Mouse (Mus musculus) hindbrain, postnatal 0 days (tissue): ENCODE measurements around the gene Rara. TPM values are rescaled to one million over a fixed set of nuclear protein-coding genes. Genes with fewer than 3 reads are reported as not detected.

ENCODE experiments used
- ATAC-seq: fragments of 200-750 bp; cut with Nextera tagmentation; 2 replicates; pipeline ENCODE4 v1.8.0; 2017; ENCODE audit warnings: mild to moderate bottlenecking, moderate TSS enrichment, moderate library complexity
- DNase-seq: peaks from one replicate; pipeline ENCODE4 v3.0.0-alpha.2; 2015; ENCODE audit warnings: low spot score
- H3K27ac ChIP-seq: fragments of 300-500 bp; sonication (generic); 2 replicates; pipeline ENCODE4 v1.5.1; 2014; ENCODE audit warnings: mild to moderate bottlenecking
- H3K27me3 ChIP-seq: fragments of 300-500 bp; sonication (generic); 2 replicates; pipeline ENCODE4 v1.6.1; 2014; ENCODE audit warnings: low read length, mixed read lengths; ENCODE audit not compliant: insufficient read depth
- H3K36me3 ChIP-seq: fragments of 300-500 bp; sonication (generic); 2 replicates; pipeline ENCODE4 v1.6.1; 2014; ENCODE audit warnings: low read length, mixed read lengths; ENCODE audit not compliant: insufficient read depth
- H3K4me1 ChIP-seq: fragments of 300-500 bp; sonication (generic); 2 replicates; pipeline ENCODE4 v1.6.1; 2014; ENCODE audit warnings: antibody characterized with exemption, low read length, mixed read lengths; ENCODE audit not compliant: insufficient read depth
- H3K4me2 ChIP-seq: fragments of 300-500 bp; sonication (generic); 2 replicates; pipeline ENCODE4 v1.6.1; 2014; ENCODE audit warnings: low read depth, mild to moderate bottlenecking, low read length, moderate library complexity, mixed read lengths
- H3K4me3 ChIP-seq: fragments of 300-500 bp; sonication (generic); 2 replicates; pipeline ENCODE4 v1.5.1; 2014; ENCODE audit warnings: low read length
- H3K9ac ChIP-seq: fragments of 300-500 bp; sonication (generic); replicated peaks from 2 replicates; pipeline ENCODE4 v1.6.1; 2014; ENCODE audit warnings: mild to moderate bottlenecking, low read length, moderate library complexity, mixed read lengths
- H3K9me3 ChIP-seq: fragments of 300-500 bp; sonication (generic); 2 replicates; pipeline ENCODE4 v1.6.1; 2016; ENCODE audit warnings: low read length, mixed read lengths
- CTCF ChIP-seq: IDR thresholded peaks from 2 replicates; pipeline ENCODE4 v1.5.1; 2016; ENCODE audit warnings: antibody characterized with exemption, control low read depth, low read depth
- WGBS: fragments of 180-500 bp; shearing (Covaris S2); extraction: QIAGEN DNeasy Blood & Tissue Kit; methylation state at CpG from one replicate; pipeline ENCODE4 v1.1.7; 2014; 5-methylcytosine and 5-hydroxymethylcytosine counted together
- polyA plus RNA-seq: library from polyadenylated mRNA; unstranded; fragments of >200 nt; fragmentation: Nextera tagmentation; extraction: Ambion mirVana; gene quantifications from 2 replicates; pipeline ENCODE4 v1.2.1, GENCODE M21; 2015
- total RNA-seq: library from RNA; depleted of rRNA; stranded (reverse); fragments of >200 nt; gene quantifications from 2 replicates; pipeline ENCODE4 v1.2.3, GENCODE M21; 2014

Gene Rara
- total and polyA plus RNA-seq, 2 experiments from 2014 or later, result 9.5 to 19.2 TPM

DNA sequence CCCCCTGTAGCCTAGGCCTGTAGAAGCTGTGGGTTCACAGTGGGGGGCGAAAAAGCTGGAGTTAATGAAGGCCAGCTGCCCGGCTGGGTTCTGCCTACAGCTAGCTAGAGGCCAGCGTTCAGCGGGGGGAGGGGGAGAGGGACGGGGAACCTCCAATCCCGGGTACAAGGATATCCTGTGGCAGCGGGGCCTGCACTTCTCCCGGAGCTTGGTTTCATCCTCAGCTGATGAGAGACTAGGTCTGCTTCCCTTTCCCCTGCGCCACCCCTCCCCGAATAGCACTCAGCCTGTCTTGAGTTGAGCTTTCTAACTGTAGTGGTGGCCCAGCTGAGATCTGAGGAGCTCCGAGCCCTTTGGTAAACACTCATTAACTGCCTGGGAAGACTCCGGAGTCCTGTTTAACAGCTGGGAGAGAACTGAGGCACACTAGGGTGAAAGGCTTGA lies 1.7 kb upstream of the Rara start:
- Histone ChIP-seq H3K4me3 (no peak overlapping the region), H3K27me3 (no peaks in the 10 kb centered on the region), H3K9me3 (no peaks in the 10 kb centered on the region), H3K36me3 (no peaks in the 10 kb centered on the region), H3K4me2 (peak overlapping the region; percentile 21), H3K4me1 (peaks cover 40% of the 10 kb centered on the region), H3K27ac (peak overlapping the region; percentile 64), H3K9ac (no peak overlapping the region)
- ATAC-seq (0 out of 2 replicates have a peak, but pooled peaks have one; percentile 6), DNase-seq (peak; percentile 68)
- TF ChIP-seq CTCF, result no peak
- 15% methylated on average over 10 of the region's 12 CpGs for WGBS

- peaks cover 43% of the 10 kb centered on the region for H3K4me1 ChIP-seq
- H3K27me3 ChIP-seq, result no peaks in the 10 kb centered on the region
- WGBS, result 78% methylated on average over 7 of the region's 7 CpGs
- no peak overlapping the region for H3K27ac ChIP-seq
- no peak overlapping the region for H3K4me2 ChIP-seq
- no peak for ATAC-seq
- H3K9me3 ChIP-seq, result no peaks in the 10 kb centered on the region
- H3K9ac ChIP-seq, result no peak overlapping the region
- TF ChIP-seq CTCF, result no peak
- no peaks in the 10 kb centered on the region for H3K36me3 ChIP-seq
- no peak for DNase-seq
- no peak overlapping the region for H3K4me3 ChIP-seq
Measured at GRCm38 (mm10) chr11:98926553-98926952, 1.1 kb upstream of the Rara start.

DNA sequence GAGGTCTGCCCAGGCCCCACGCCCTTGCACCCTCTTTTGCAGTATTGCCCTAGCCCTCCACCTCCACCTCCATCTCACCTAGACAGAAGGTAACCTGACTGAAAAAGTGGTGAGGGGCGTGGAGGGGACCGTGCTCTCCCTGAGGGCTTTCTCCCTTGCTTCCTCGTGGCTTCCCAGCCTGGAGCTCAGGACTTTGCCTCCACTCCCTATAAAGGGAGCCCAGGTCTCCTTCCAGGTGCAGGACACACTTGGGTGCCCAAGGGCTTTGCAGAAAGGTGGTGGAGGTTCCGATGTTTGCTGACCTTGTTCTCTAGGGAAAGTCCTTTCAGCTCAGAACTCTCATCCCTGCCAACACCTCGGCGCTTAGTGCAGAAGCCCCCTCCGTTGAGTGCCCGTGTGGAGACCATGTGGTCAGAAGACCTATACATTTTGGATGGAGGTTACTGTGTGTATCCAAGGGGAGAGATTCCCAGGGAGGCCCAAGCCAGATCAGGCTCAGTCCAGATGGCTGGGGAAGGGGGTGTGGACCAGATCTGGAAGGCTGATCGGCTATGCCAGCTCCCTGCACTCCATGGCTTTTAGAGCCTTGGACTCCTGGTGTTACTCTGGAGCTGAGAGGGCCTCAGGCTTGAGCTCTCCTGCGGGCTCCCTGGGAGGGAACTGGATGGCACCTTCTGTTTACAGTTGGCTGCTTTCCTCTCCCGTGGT lies 722 bp downstream of the Rara start:
- Histone ChIP-seq H3K27ac (peak overlapping the region; percentile 64; the same call in 1 of the 2 replicates), H3K9ac (peak overlapping the region; percentile 55), H3K9me3 (no peaks in the 10 kb centered on the region), H3K4me2 (peak overlapping the region; percentile 60), H3K27me3 (no peaks in the 10 kb centered on the region), H3K4me1 (peaks cover 58% of the 10 kb centered on the region), H3K36me3 (no peaks in the 10 kb centered on the region), H3K4me3 (peak overlapping the region; percentile 55)
- 10% methylated on average over 12 of the region's 12 CpGs for WGBS
- 0 out of 2 replicates have a peak, but pooled peaks have one; percentile 13 for ATAC-seq
- no peak for TF ChIP-seq CTCF
- peak; percentile 50 for DNase-seq

DNA sequence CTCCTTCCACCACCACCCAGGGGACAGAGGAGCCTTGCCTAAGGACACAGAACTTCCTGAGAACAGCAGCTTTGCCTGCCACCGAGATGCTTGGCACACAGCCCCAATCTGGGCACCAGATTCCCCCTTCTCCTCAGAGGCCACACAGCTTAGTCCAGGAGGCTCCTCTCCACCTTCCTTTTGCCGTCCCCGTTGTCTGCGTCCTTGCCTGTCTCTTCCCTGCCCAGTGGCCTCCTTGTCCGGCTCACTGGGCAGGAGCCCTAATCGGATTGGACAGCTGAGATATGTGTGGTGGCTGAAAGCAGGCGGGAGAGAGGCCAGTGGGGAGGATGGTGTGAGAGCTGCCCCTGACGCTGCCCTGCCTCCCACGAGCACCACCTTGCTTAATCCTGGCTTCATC lies 1.9 kb downstream of the Rara start:
- DNase-seq, result peak; percentile 57

GRCm38 (mm10) chr11:98930127-98930601 lies 2.5 kb downstream of the Rara start:
- no peak for ATAC-seq
- peak overlapping the region; percentile 64 for H3K27ac ChIP-seq
- H3K4me3 ChIP-seq, result no peak overlapping the region
- no peak for TF ChIP-seq CTCF
- H3K9ac ChIP-seq, result peak overlapping the region; percentile 40
- 24% methylated on average over 7 of the region's 7 CpGs for WGBS
- no peaks in the 10 kb centered on the region for H3K9me3 ChIP-seq
- no peaks in the 10 kb centered on the region for H3K36me3 ChIP-seq
- DNase-seq, result no peak
- peak overlapping the region; percentile 60 for H3K4me2 ChIP-seq
- H3K4me1 ChIP-seq, result peaks cover 52% of the 10 kb centered on the region
- H3K27me3 ChIP-seq, result no peaks in the 10 kb centered on the region

More for the DNA sequence above, 1.9 kb downstream of the Rara start:
- Histone ChIP-seq H3K27me3 (no peaks in the 10 kb centered on the region), H3K4me3 (peak overlapping the region; percentile 10; the same call in 1 of the 2 replicates), H3K4me1 (peaks cover 58% of the 10 kb centered on the region), H3K27ac (peak overlapping the region; percentile 64), H3K4me2 (peak overlapping the region; percentile 60), H3K9ac (peak overlapping the region; percentile 40), H3K9me3 (no peaks in the 10 kb centered on the region), H3K36me3 (no peaks in the 10 kb centered on the region)
- TF ChIP-seq CTCF, result no peak
- ATAC-seq, result no peak
- WGBS, result 7% methylated on average over 9 of the region's 9 CpGs

DNA sequence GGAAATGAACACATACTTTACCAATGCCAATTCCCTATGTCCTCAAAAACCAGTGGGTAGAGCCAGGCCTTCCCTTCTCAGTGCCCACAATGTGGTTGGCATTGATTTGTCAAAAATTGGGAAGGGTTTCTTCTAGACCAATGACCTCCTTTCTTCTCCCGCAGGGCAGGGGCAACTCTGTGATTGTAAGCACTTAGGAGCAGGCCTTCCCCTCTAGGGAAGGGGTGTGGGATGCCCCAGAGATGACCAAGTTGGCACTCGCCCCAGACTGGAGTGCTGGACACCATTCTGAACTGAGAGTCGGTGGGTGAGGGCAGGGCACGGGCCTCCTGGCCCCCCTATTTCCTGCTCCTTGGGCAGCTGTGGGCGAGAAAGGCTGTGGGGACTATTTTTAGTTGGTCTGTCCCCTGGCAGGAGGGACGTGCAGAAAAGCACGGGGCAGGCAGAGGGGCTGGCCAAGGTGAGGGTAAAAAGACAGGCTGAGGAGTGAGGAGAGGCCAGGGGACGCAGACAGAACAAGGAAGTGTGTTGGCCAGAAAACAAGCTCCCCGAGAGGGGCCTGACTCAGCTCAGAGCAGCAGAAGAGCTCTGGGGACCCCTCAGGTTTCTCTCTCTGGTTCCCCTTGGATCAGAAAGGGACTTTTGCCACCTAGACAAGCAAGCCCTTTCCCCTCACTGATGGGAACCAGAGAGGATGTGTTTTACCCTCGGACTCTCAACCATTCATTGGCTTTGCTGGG lies 3.3 kb downstream of the Rara start:
- H3K4me2 ChIP-seq, result no peak overlapping the region
- H3K9ac ChIP-seq, result peak overlapping the region; percentile 13; the same call in 1 of the 2 replicates
- peak overlapping the region; percentile 64 for H3K27ac ChIP-seq
- no peaks in the 10 kb centered on the region for H3K36me3 ChIP-seq
- 32% methylated on average over 10 of the region's 10 CpGs for WGBS
- H3K27me3 ChIP-seq, result no peaks in the 10 kb centered on the region
- peaks cover 48% of the 10 kb centered on the region for H3K4me1 ChIP-seq
- ATAC-seq (no peak), DNase-seq (peak; percentile 58)
- no peak for TF ChIP-seq CTCF
- H3K4me3 ChIP-seq, result no peak overlapping the region
- no peaks in the 10 kb centered on the region for H3K9me3 ChIP-seq
